8 mouse cellular contexts compared by ENCODE assay signal in the genomic region with DNA sequence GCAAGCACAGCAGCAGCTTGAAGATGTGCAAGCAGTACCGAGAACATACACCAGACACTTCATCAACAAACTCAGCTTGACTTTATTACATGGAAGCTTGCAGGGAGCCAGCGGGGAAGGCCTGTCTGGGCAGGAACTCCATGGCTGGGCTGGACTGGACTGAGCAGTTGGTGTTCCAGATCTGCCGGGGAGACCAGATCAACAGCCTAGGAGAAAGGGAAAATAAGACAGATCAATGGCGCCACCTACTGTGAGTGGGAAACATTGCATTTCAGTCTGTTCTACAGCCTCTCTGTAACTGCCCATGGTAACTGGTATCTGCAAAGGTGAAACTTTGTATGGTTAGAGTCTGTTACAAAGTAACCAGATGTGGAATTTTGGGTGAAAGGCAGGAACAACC. TPM values are rescaled to one million over a fixed set of nuclear protein-coding genes. Genes with fewer than 3 reads are reported as not detected.
DNase-seq lines count a peak whose midpoint lies in the region; ATAC-seq and TF ChIP-seq lines count a peak whose summit lies in the region.

No protein-coding gene starts in this region.

- 0 out of 2 replicates have a peak, but pooled peaks have one; percentile 26 for TF ChIP-seq CTCF in embryonic fibroblast, embryonic 13.5 days (IDR thresholded peaks at IDR 0.05; ENCODE audit: borderline replicate concordance, insufficient read depth, low read length)
- TF ChIP-seq CTCF in midbrain, postnatal 0 days (IDR thresholded peaks at IDR 0.05), result peak; percentile 90

- no peak overlapping the region for H3K4me3 ChIP-seq in embryonic fibroblast, embryonic 13.5 days (ENCODE audit: insufficient read depth, low read length)
- H3K4me3 ChIP-seq in heart, embryonic 10.5 days, result no peak overlapping the region
- no peak overlapping the region for H3K4me3 ChIP-seq in limb, embryonic 14.5 days (replicated peaks; ENCODE audit: low read length)
- H3K4me3 ChIP-seq in midbrain, postnatal 0 days (ENCODE audit: low read depth, low read length), result no peak overlapping the region

- H3K36me3 ChIP-seq in heart, embryonic 10.5 days, result peaks cover 32% of the 10 kb centered on the region
- peaks cover 41% of the 10 kb centered on the region for H3K36me3 ChIP-seq in limb, embryonic 14.5 days (ENCODE audit: control insufficient read depth, insufficient read depth, low read length)
- H3K36me3 ChIP-seq in midbrain, postnatal 0 days (ENCODE audit: insufficient read depth, low read length), result peaks cover 12% of the 10 kb centered on the region; the same call in 1 of the 2 replicates

- peak overlapping the region; percentile 66 for H3K27ac ChIP-seq in embryonic fibroblast, embryonic 13.5 days (ENCODE audit: insufficient read depth, low read length)
- H3K27ac ChIP-seq in heart, embryonic 10.5 days, result no peak overlapping the region
- no peak overlapping the region; the same call in 1 of the 2 replicates for H3K27ac ChIP-seq in limb, embryonic 14.5 days (replicated peaks; ENCODE audit: low read depth, low read length)
- no peak overlapping the region for H3K27ac ChIP-seq in midbrain, postnatal 0 days (ENCODE audit: low read depth, low read length)

- no peaks in the 10 kb centered on the region for H3K9me3 ChIP-seq in heart, embryonic 10.5 days
- no peaks in the 10 kb centered on the region for H3K9me3 ChIP-seq in limb, embryonic 14.5 days (ENCODE audit: control insufficient read depth, low read length)
- no peaks in the 10 kb centered on the region for H3K9me3 ChIP-seq in midbrain, postnatal 0 days (ENCODE audit: low read length)

- no peak for ATAC-seq in CD4-positive, CD25-positive, alpha-beta regulatory T cell, adult 4 months
- ATAC-seq in limb, embryonic 14.5 days (ENCODE audit: low FRiP score, low read depth), result peak; percentile 82
- peak; percentile 66; the same call in 1 of the 2 replicates for ATAC-seq in midbrain, postnatal 0 days (ENCODE audit: low FRiP score)

- no peaks in the 10 kb centered on the region for H3K27me3 ChIP-seq in heart, embryonic 10.5 days (ENCODE audit: insufficient read depth, poor library complexity, severe bottlenecking)
- H3K27me3 ChIP-seq in limb, embryonic 14.5 days (ENCODE audit: control insufficient read depth, insufficient read depth, low read length), result no peaks in the 10 kb centered on the region
- H3K27me3 ChIP-seq in midbrain, postnatal 0 days (ENCODE audit: insufficient read depth, low read length), result no peaks in the 10 kb centered on the region

- H3K4me1 ChIP-seq in embryonic fibroblast, embryonic 13.5 days (ENCODE audit: control insufficient read depth, insufficient read depth, low read length), result peaks cover 11% of the 10 kb centered on the region; the same call in 1 of the 2 replicates
- H3K4me1 ChIP-seq in heart, embryonic 10.5 days, result peaks cover 28% of the 10 kb centered on the region
- H3K4me1 ChIP-seq in limb, embryonic 14.5 days (ENCODE audit: control insufficient read depth, insufficient read depth, low read length), result no peaks in the 10 kb centered on the region
- H3K4me1 ChIP-seq in midbrain, postnatal 0 days (ENCODE audit: insufficient read depth, low read length), result no peaks in the 10 kb centered on the region

- WGBS in heart, embryonic 10.5 days, result 26% methylated on average over 4 of the region's 4 CpGs
- 10% methylated on average over 4 of the region's 4 CpGs for WGBS in limb, embryonic 14.5 days
- 19% methylated on average over 4 of the region's 4 CpGs for WGBS in midbrain, postnatal 0 days

- DNase-seq in CD4-positive, CD25-positive, alpha-beta regulatory T cell, adult 2 months (ENCODE audit: low read depth, low spot score), result peak; percentile 77
- peak; percentile 90 for DNase-seq in heart, embryonic 10.5 days (ENCODE audit: low spot score)
- DNase-seq in kidney, adult 9 months, result peak; percentile 85
- peak; percentile 89 for DNase-seq in limb, embryonic 14.5 days (ENCODE audit: low spot score)
- peak; percentile 86 for DNase-seq in midbrain, postnatal 0 days (ENCODE audit: low spot score)
- DNase-seq in spleen, postnatal 36 days (ENCODE audit: low spot score in 2 of 2), result peak; percentile 28 to 42

- H3K9ac ChIP-seq in limb, embryonic 14.5 days (ENCODE audit: low read depth, low read length, severe bottlenecking), result no peak overlapping the region
- H3K9ac ChIP-seq in midbrain, postnatal 0 days (replicated peaks; ENCODE audit: low read length, poor library complexity, severe bottlenecking), result no peak overlapping the region

- no peak overlapping the region for H3K4me2 ChIP-seq in limb, embryonic 14.5 days (replicated peaks; ENCODE audit: low read depth, low read length, severe bottlenecking)
- H3K4me2 ChIP-seq in midbrain, postnatal 0 days (ENCODE audit: low read depth, low read length, poor library complexity, severe bottlenecking), result no peak overlapping the region

- no peak for TF ChIP-seq POLR2A in embryonic fibroblast, embryonic 13.5 days (IDR thresholded peaks at IDR 0.05; ENCODE audit: low read depth, low read length)
- TF ChIP-seq POLR2A in limb, embryonic 14.5 days (IDR thresholded peaks at IDR 0.05; ENCODE audit: borderline replicate concordance, extremely low read depth, insufficient read depth, insufficient read length), result no peak

RNA-seq across cellular contexts. Expression of a gene that starts 14.5 kb away (rescaled TPM):
- polyA plus RNA-seq in CD4-positive, CD25-positive, alpha-beta regulatory T cell, adult 4 months (2017; shearing (Covaris generic)), result 100 to 1,000 TPM; 157 to 199 TPM
- 114 and 118 TPM in 2 replicates for polyA plus RNA-seq in embryonic fibroblast, embryonic 13.5 days (2011; ENCODE audit: insufficient read length, low read depth, missing spikeins)
- 269 and 273 TPM in 2 replicates for polyA plus RNA-seq in heart, embryonic 10.5 days (2016; fragmentation: Nextera tagmentation; extraction: Ambion mirVana)
- polyA plus RNA-seq in limb, embryonic 14.5 days (2012; rRNA removed), result 236 and 256 TPM in 2 replicates
- 428 and 474 TPM in 2 replicates for polyA plus RNA-seq in limb, embryonic 14.5 days (2014; fragmentation: Nextera tagmentation; extraction: Ambion mirVana)
- total RNA-seq in midbrain, postnatal 0 days (2014; rRNA removed), result 133 and 147 TPM in 2 replicates
- polyA plus RNA-seq in midbrain, postnatal 0 days (2015; fragmentation: Nextera tagmentation; extraction: Ambion mirVana), result 235 and 252 TPM in 2 replicates

RNA-seq across cellular contexts. Expression of a gene that starts 22.9 kb away (rescaled TPM):
- polyA plus RNA-seq in CD4-positive, CD25-positive, alpha-beta regulatory T cell, adult 4 months (2017; shearing (Covaris generic)), result 10 to 100 TPM; 61.1 to 74.7 TPM
- polyA plus RNA-seq in embryonic fibroblast, embryonic 13.5 days (2011; ENCODE audit: insufficient read length, low read depth, missing spikeins), result 77.7 and 79.1 TPM in 2 replicates
- polyA plus RNA-seq in heart, embryonic 10.5 days (2016; fragmentation: Nextera tagmentation; extraction: Ambion mirVana), result 164 and 188 TPM in 2 replicates
- 77.7 and 79.0 TPM in 2 replicates for polyA plus RNA-seq in limb, embryonic 14.5 days (2012; rRNA removed)
- polyA plus RNA-seq in limb, embryonic 14.5 days (2014; fragmentation: Nextera tagmentation; extraction: Ambion mirVana), result 170 and 171 TPM in 2 replicates
- 59.2 and 63.2 TPM in 2 replicates for total RNA-seq in midbrain, postnatal 0 days (2014; rRNA removed)
- polyA plus RNA-seq in midbrain, postnatal 0 days (2015; fragmentation: Nextera tagmentation; extraction: Ambion mirVana), result 63.5 and 67.4 TPM in 2 replicates

RNA-seq across cellular contexts. Expression of a gene that starts 23.6 kb away (rescaled TPM):
- under 1 TPM in 1 of 2 experiments, not detected in 1; 0.28 TPM for polyA plus RNA-seq in CD4-positive, CD25-positive, alpha-beta regulatory T cell, adult 4 months (2017; shearing (Covaris generic))
- polyA plus RNA-seq in embryonic fibroblast, embryonic 13.5 days (2011; ENCODE audit: insufficient read length, low read depth, missing spikeins), result 3,951 and 4,760 TPM in 2 replicates
- 995 and 1,097 TPM in 2 replicates for polyA plus RNA-seq in heart, embryonic 10.5 days (2016; fragmentation: Nextera tagmentation; extraction: Ambion mirVana)
- 1,741 and 2,064 TPM in 2 replicates for polyA plus RNA-seq in limb, embryonic 14.5 days (2012; rRNA removed)
- 2,065 and 2,257 TPM in 2 replicates for polyA plus RNA-seq in limb, embryonic 14.5 days (2014; fragmentation: Nextera tagmentation; extraction: Ambion mirVana)
- total RNA-seq in midbrain, postnatal 0 days (2014; rRNA removed), result 261 and 313 TPM in 2 replicates
- 570 and 625 TPM in 2 replicates for polyA plus RNA-seq in midbrain, postnatal 0 days (2015; fragmentation: Nextera tagmentation; extraction: Ambion mirVana)

Comparison
In these comparisons a context has a peak if more than half of its experiments do, and no peak if none do; other contexts are left out.
1. DNase-seq: peak in every context shown above with its lines; median percentile 90 in heart, embryonic 10.5 days; 89 in limb, embryonic 14.5 days; 86 in midbrain, postnatal 0 days; 85 in kidney, adult 9 months; 77 in CD4-positive, CD25-positive, alpha-beta regulatory T cell, adult 2 months; 35 in spleen, postnatal 36 days.
2. RNA of a gene that starts 23.6 kb away (polyA plus RNA-seq): 3,951 to 4,760 TPM in embryonic fibroblast, embryonic 13.5 days, 1,741 to 2,257 TPM in limb, embryonic 14.5 days, 995 to 1,097 TPM in heart, embryonic 10.5 days and 570 to 625 TPM in midbrain, postnatal 0 days; 0.28 TPM in CD4-positive, CD25-positive, alpha-beta regulatory T cell, adult 4 months; every median in the first group is over 100 times any median in the second.